Mouse (Mus musculus) CH12.LX (cell line): ENCODE data around the gene Tbc1d19. TPM values are rescaled to one million over a fixed set of nuclear protein-coding genes. Genes with fewer than 3 reads are reported as not detected.

Experiments
- DNase-seq: peaks from one replicate; pipeline ENCODE4 v3.0.0-alpha.2; 2013; ENCODE audit errors: extremely low read depth
- H3K27ac ChIP-seq: 2 replicates; pipeline ENCODE4 v1.5.1; 2012; ENCODE audit warnings: low read depth, mild to moderate bottlenecking, control low read depth, moderate library complexity; ENCODE audit not compliant: insufficient read depth
- H3K27me3 ChIP-seq: replicated peaks from 2 replicates; pipeline ENCODE3; 2012; ENCODE audit warnings: inconsistent platforms
- H3K36me3 ChIP-seq, 2 experiments: replicated peaks in 1 of 2; 2 replicates each; pipeline versions ENCODE3 to v1.6.1; 2012; ENCODE audit warnings: inconsistent platforms in 1 of 2, low read length in 1 of 2, mild to moderate bottlenecking in 1 of 2, mixed read lengths in 1 of 2, moderate library complexity in 1 of 2; ENCODE audit not compliant: control insufficient read depth in 1 of 2, insufficient read depth in 1 of 2
- H3K4me1 ChIP-seq, 2 experiments: 2 replicates each; pipeline ENCODE4 v1.6.1; 2012; ENCODE audit warnings: inconsistent platforms in 1 of 2, moderate library complexity in 1 of 2; ENCODE audit not compliant: insufficient read depth in 2 of 2, control insufficient read depth in 1 of 2
- H3K4me2 ChIP-seq: 2 replicates; pipeline ENCODE4 v1.6.1; 2012; ENCODE audit warnings: low read depth, mild to moderate bottlenecking, control low read depth; ENCODE audit not compliant: poor library complexity, insufficient read depth, severe bottlenecking
- H3K4me3 ChIP-seq, 3 experiments: fragments of 150-350 bp in 1 of 3; sonication (generic) in 1 of 3; replicated peaks in 1 of 3; 2 replicates each; pipeline versions ENCODE3 to v1.5.1; 2011 to 2012; ENCODE audit warnings: low read depth in 2 of 3, low read length in 2 of 3, mild to moderate bottlenecking in 2 of 3, moderate library complexity in 2 of 3, control low read depth in 1 of 3, improper control_type of control experiment in 1 of 3, inconsistent platforms in 1 of 3, mixed read lengths in 1 of 3; ENCODE audit not compliant: poor library complexity in 1 of 3
- H3K79me2 ChIP-seq: replicated peaks from 2 replicates; pipeline ENCODE4 v1.6.1; 2012; ENCODE audit warnings: mild to moderate bottlenecking, moderate library complexity; ENCODE audit not compliant: control insufficient read depth, poor library complexity, insufficient read depth, severe bottlenecking; ENCODE audit errors: extremely low read depth
- H3K9ac ChIP-seq: 2 replicates; pipeline ENCODE4 v1.6.1; 2012; ENCODE audit warnings: low read depth, mild to moderate bottlenecking, control low read depth, moderate library complexity; ENCODE audit not compliant: insufficient read depth
- H3K9me3 ChIP-seq: replicated peaks from 2 replicates; pipeline ENCODE3; 2012; ENCODE audit warnings: low read length, inconsistent platforms, mixed read lengths
- CHD2 ChIP-seq: IDR thresholded peaks from 2 replicates; pipeline ENCODE4 v1.6.1; 2011; ENCODE audit warnings: low read length, improper control_type of control experiment
- CTCF ChIP-seq, 2 experiments: IDR thresholded peaks in 1 of 2; conservative IDR thresholded peaks in 1 of 2; 2 replicates each; pipeline ENCODE4 v1.5.1; 2011 to 2012; ENCODE audit warnings: low read depth in 2 of 2, low read length in 2 of 2, improper control_type of control experiment in 1 of 2, inconsistent platforms in 1 of 2, mild to moderate bottlenecking in 1 of 2, moderate library complexity in 1 of 2
- ETS1 ChIP-seq: conservative IDR thresholded peaks from 2 replicates; pipeline ENCODE4 v1.6.1; 2012; ENCODE audit warnings: low read depth, mild to moderate bottlenecking, inconsistent platforms, low read length, improper control_type of control experiment, moderate library complexity
- HCFC1 ChIP-seq: IDR thresholded peaks from 2 replicates; pipeline ENCODE4 v1.6.1; 2012; ENCODE audit warnings: low read depth, mild to moderate bottlenecking, inconsistent platforms, low read length, improper control_type of control experiment
- IRF4 ChIP-seq: IDR thresholded peaks from 2 replicates; pipeline ENCODE4 v1.6.1; 2014; ENCODE audit warnings: low read depth, mild to moderate bottlenecking, inconsistent platforms, low read length, improper control_type of control experiment
- JUND ChIP-seq: conservative IDR thresholded peaks from 2 replicates; pipeline ENCODE4 v1.6.1; 2011; ENCODE audit warnings: low read depth, low read length, improper control_type of control experiment
- MAFK ChIP-seq: IDR thresholded peaks from 2 replicates; pipeline ENCODE4 v1.6.1; 2011; ENCODE audit warnings: low read length, improper control_type of control experiment; ENCODE audit not compliant: insufficient replicate concordance
- MXI1 ChIP-seq: IDR thresholded peaks from 2 replicates; pipeline ENCODE4 v1.6.1; 2011; ENCODE audit warnings: mild to moderate bottlenecking, low read depth, low read length, improper control_type of control experiment
- NRF1 ChIP-seq: IDR thresholded peaks from 2 replicates; pipeline ENCODE4 v1.6.1; 2014; ENCODE audit warnings: low read depth, mild to moderate bottlenecking, inconsistent platforms, low read length, improper control_type of control experiment, moderate library complexity
- POLR2A ChIP-seq: IDR thresholded peaks from 2 replicates; pipeline ENCODE4 v1.6.1; 2011; ENCODE audit warnings: low read depth, mild to moderate bottlenecking, improper control_type of control experiment, low read length
- RAD21 ChIP-seq: IDR thresholded peaks from 2 replicates; pipeline ENCODE4 v1.6.1; 2011; ENCODE audit warnings: low read depth, mild to moderate bottlenecking, low read length, improper control_type of control experiment, moderate library complexity
- RCOR1 ChIP-seq: conservative IDR thresholded peaks from 2 replicates; pipeline ENCODE4 v1.6.1; 2012; ENCODE audit warnings: low read depth, mild to moderate bottlenecking, inconsistent platforms, low read length, improper control_type of control experiment
- SMC3 ChIP-seq: IDR thresholded peaks from 2 replicates; pipeline ENCODE4 v1.6.1; 2011; ENCODE audit warnings: low read depth, low read length, improper control_type of control experiment
- TCF12 ChIP-seq: IDR thresholded peaks from 2 replicates; pipeline ENCODE4 v1.6.1; 2014; ENCODE audit warnings: low read depth, mild to moderate bottlenecking, inconsistent platforms, low read length, improper control_type of control experiment
- UBTF ChIP-seq: IDR thresholded peaks from 2 replicates; pipeline ENCODE4 v1.6.1; 2012; ENCODE audit warnings: low read depth, mild to moderate bottlenecking, inconsistent platforms, low read length, improper control_type of control experiment, moderate library complexity
- USF1 ChIP-seq: IDR thresholded peaks from 2 replicates; pipeline ENCODE4 v1.6.1; 2014; ENCODE audit warnings: low read depth, mild to moderate bottlenecking, inconsistent platforms, low read length, improper control_type of control experiment
- ZKSCAN1 ChIP-seq: IDR thresholded peaks from 2 replicates; pipeline ENCODE4 v1.6.1; 2012; ENCODE audit warnings: low read depth, inconsistent platforms, low read length, improper control_type of control experiment, borderline replicate concordance
- ZMIZ1 ChIP-seq: IDR thresholded peaks from 2 replicates; pipeline ENCODE4 v1.6.1; 2012; ENCODE audit warnings: low read depth, mild to moderate bottlenecking, inconsistent platforms, low read length, improper control_type of control experiment
- ZNF384 ChIP-seq: IDR thresholded peaks from 2 replicates; pipeline ENCODE4 v1.6.1; 2012; ENCODE audit warnings: low read depth, low read length, improper control_type of control experiment, inconsistent platforms
- dilution Hi-C: fragments of 300-500 bp; cut with MboI; formaldehyde crosslinking; loops from 2 replicates; pipeline ENCODE4 v1.14.3; 2020; ENCODE audit warnings: low sequenced_read_pairs; ENCODE audit not compliant: extremely low pct_unique_long_range_greater_than_20kb, extremely low pct_ligation_motif_present
- in situ Hi-C: fragments of 300-500 bp; cut with MboI; formaldehyde crosslinking; loops from 3 replicates; pipeline ENCODE4 v1.14.3; 2019; ENCODE audit warnings: low sequenced_read_pairs, low pct_ligation_motif_present, low pct_unique_long_range_greater_than_20kb, mixed read lengths
- polyA plus RNA-seq: library from polyadenylated mRNA; unstranded; fragments of >175 nt; gene quantifications from 2 replicates; pipeline ENCODE4 v1.2.1, GENCODE M21; 2012; ENCODE audit warnings: low read depth; ENCODE audit not compliant: insufficient read length
- total RNA-seq, 2 experiments: library from RNA; depleted of rRNA; stranded (reverse); fragments of 300-350 nt in 1 of 2; fragments of >200 nt in 1 of 2; gene quantifications; 2 replicates each; pipeline ENCODE4 v1.2.3; 2012 to 2014

Tbc1d19 gene
- total and polyA plus RNA-seq, 3 experiments, result 7.6 to 15.2 (median 14.8) TPM

- no peaks in the 10 kb centered on the region for H3K36me3 ChIP-seq
- H3K27me3 ChIP-seq, result no peaks in the 10 kb centered on the region
- dilution Hi-C loops (no loop called here), in situ Hi-C loops (no loop called here)
- H3K4me1 ChIP-seq, result peaks cover 0 to 5% of the 10 kb centered on the region in 2 experiments; a peak in 2 of 4 replicates
- no peaks in the 10 kb centered on the region for H3K79me2 ChIP-seq
- no peak overlapping the region for H3K4me2 ChIP-seq
- TF ChIP-seq CTCF (conservative IDR thresholded peaks at IDR 0.05 in 1 of 2, IDR thresholded peaks at IDR 0.05 in 1 of 2; ENCODE audit: low read depth in 2 of 2, low read length in 2 of 2) (0 out of 4 replicates have a peak, but pooled peaks of 1 of the 2 experiments have one; percentile 20), UBTF (no peak), SMC3 (peak; percentile 15; the same call in 1 of the 2 replicates), RAD21 (peak; percentile 25)
- no peak for DNase-seq
- H3K4me3 ChIP-seq, result no peak overlapping the region
- no peaks in the 10 kb centered on the region for H3K9me3 ChIP-seq
- H3K9ac ChIP-seq, result no peak overlapping the region
- H3K27ac ChIP-seq, result no peak overlapping the region
Observed at GRCm38 (mm10) chr5:53929814-53930213, 120.4 kb downstream of the Tbc1d19 start.

- Histone ChIP-seq H3K27me3 (no peaks in the 10 kb centered on the region), H3K9me3 (no peaks in the 10 kb centered on the region), H3K4me2 (no peak overlapping the region), H3K9ac (no peak overlapping the region), H3K27ac (no peak overlapping the region), H3K4me3 (no peak overlapping the region), H3K36me3 (no peaks in the 10 kb centered on the region), H3K4me1 (peaks cover 0 to 5% of the 10 kb centered on the region in 2 experiments; a peak in 2 of 4 replicates), H3K79me2 (no peaks in the 10 kb centered on the region)
- no peak for TF ChIP-seq JUND
- TF ChIP-seq RCOR1, result no peak
- no peak for DNase-seq
- in situ Hi-C loops, result no loop called here
- dilution Hi-C loops, result no loop called here
Observed at GRCm38 (mm10) chr5:53931011-53931410, 121.6 kb downstream of the Tbc1d19 start.

GRCm38 (mm10) chr5:53933628-53934027 is 124.2 kb downstream of the Tbc1d19 start:
- Histone ChIP-seq H3K9me3 (no peaks in the 10 kb centered on the region), H3K4me2 (no peak overlapping the region), H3K27ac (no peak overlapping the region), H3K4me1 (peaks cover 0 to 5% of the 10 kb centered on the region in 2 experiments; a peak in 2 of 4 replicates), H3K27me3 (no peaks in the 10 kb centered on the region), H3K36me3 (no peaks in the 10 kb centered on the region), H3K4me3 (no peak overlapping the region), H3K9ac (no peak overlapping the region), H3K79me2 (no peaks in the 10 kb centered on the region)
- dilution Hi-C loops, result no loop called here
- no peak for TF ChIP-seq ZNF384
- TF ChIP-seq MAFK, result no peak
- no peak for TF ChIP-seq ZMIZ1
- TF ChIP-seq RAD21, result no peak
- no peak for TF ChIP-seq ZKSCAN1
- TF ChIP-seq IRF4, result no peak
- TF ChIP-seq RCOR1, result no peak
- TF ChIP-seq MXI1, result no peak
- no peak for TF ChIP-seq NRF1
- TF ChIP-seq TCF12, result no peak
- no peak for TF ChIP-seq ETS1
- TF ChIP-seq USF1, result no peak
- no peak for TF ChIP-seq CTCF (conservative IDR thresholded peaks at IDR 0.05 in 1 of 2, IDR thresholded peaks at IDR 0.05 in 1 of 2; ENCODE audit: low read depth in 2 of 2, low read length in 2 of 2)
- no peak for TF ChIP-seq JUND
- no peak for TF ChIP-seq POLR2A
- TF ChIP-seq CHD2, result no peak
- TF ChIP-seq HCFC1, result no peak
- no peak for TF ChIP-seq SMC3
- in situ Hi-C loops, result no loop called here
- no peak for DNase-seq
